Mouse (Mus musculus): ENCODE results near the gene Ncor2.

Gene Ncor2

GRCm38 (mm10) chr5:125133651-125134050, 45.4 kb downstream of the Ncor2 start:
- ATAC-seq (ENCODE audit: insufficient number of reproducible peaks, low FRiP score, low TSS enrichment): no peak

GRCm38 (mm10) chr5:125132566-125133260, 46.3 kb downstream of the Ncor2 start:
- ATAC-seq (ENCODE audit: insufficient number of reproducible peaks, low FRiP score, low TSS enrichment): no peak

GRCm38 (mm10) chr5:125132069-125132468, 47.0 kb downstream of the Ncor2 start:
- no peak for ATAC-seq (ENCODE audit: insufficient number of reproducible peaks, low FRiP score, low TSS enrichment)

- ATAC-seq (ENCODE audit: insufficient number of reproducible peaks, low FRiP score, low TSS enrichment): no peak
Measured at GRCm38 (mm10) chr5:125130406-125130805, 48.6 kb downstream of the Ncor2 start.

- ATAC-seq (ENCODE audit: insufficient number of reproducible peaks, low FRiP score, low TSS enrichment): peak; percentile 75; the same call in 1 of the 2 replicates
Measured at GRCm38 (mm10) chr5:125128939-125129385, 50.1 kb downstream of the Ncor2 start.

- no peak for ATAC-seq (ENCODE audit: insufficient number of reproducible peaks, low FRiP score, low TSS enrichment)
Measured at GRCm38 (mm10) chr5:125127920-125128319, 51.1 kb downstream of the Ncor2 start.

- ATAC-seq (ENCODE audit: insufficient number of reproducible peaks, low FRiP score, low TSS enrichment): no peak
Measured at GRCm38 (mm10) chr5:125127426-125127825, 51.6 kb downstream of the Ncor2 start.

GRCm38 (mm10) chr5:125125966-125126464, 53.0 kb downstream of the Ncor2 start:
- ATAC-seq (ENCODE audit: insufficient number of reproducible peaks, low FRiP score, low TSS enrichment): no peak

GRCm38 (mm10) chr5:125125219-125125618, 53.8 kb downstream of the Ncor2 start:
- no peak for ATAC-seq (ENCODE audit: insufficient number of reproducible peaks, low FRiP score, low TSS enrichment)

- ATAC-seq (ENCODE audit: insufficient number of reproducible peaks, low FRiP score, low TSS enrichment): no peak
Measured at GRCm38 (mm10) chr5:125124002-125124401, 55.0 kb downstream of the Ncor2 start.

- no peak for ATAC-seq (ENCODE audit: insufficient number of reproducible peaks, low FRiP score, low TSS enrichment)
Measured at GRCm38 (mm10) chr5:125123206-125123605, 55.8 kb downstream of the Ncor2 start.

GRCm38 (mm10) chr5:125122546-125122945, 56.5 kb downstream of the Ncor2 start:
- ATAC-seq (ENCODE audit: insufficient number of reproducible peaks, low FRiP score, low TSS enrichment): no peak

GRCm38 (mm10) chr5:125122049-125122448, 57.0 kb downstream of the Ncor2 start:
- no peak for ATAC-seq (ENCODE audit: insufficient number of reproducible peaks, low FRiP score, low TSS enrichment)

- no peak for ATAC-seq (ENCODE audit: insufficient number of reproducible peaks, low FRiP score, low TSS enrichment)
Measured at GRCm38 (mm10) chr5:125120517-125121303, 58.3 kb downstream of the Ncor2 start.

- peak; percentile 2; the same call in 1 of the 2 replicates for ATAC-seq (ENCODE audit: insufficient number of reproducible peaks, low FRiP score, low TSS enrichment)
Measured at GRCm38 (mm10) chr5:125117238-125117637, 61.8 kb downstream of the Ncor2 start.

- no peak for ATAC-seq (ENCODE audit: insufficient number of reproducible peaks, low FRiP score, low TSS enrichment)
Measured at GRCm38 (mm10) chr5:125113029-125113428, 66.0 kb downstream of the Ncor2 start.

- no peak for ATAC-seq (ENCODE audit: insufficient number of reproducible peaks, low FRiP score, low TSS enrichment)
Measured at GRCm38 (mm10) chr5:125112588-125112987, 66.4 kb downstream of the Ncor2 start.

- no peak for ATAC-seq (ENCODE audit: insufficient number of reproducible peaks, low FRiP score, low TSS enrichment)
Measured at GRCm38 (mm10) chr5:125111137-125111536, 67.9 kb downstream of the Ncor2 start.

- ATAC-seq (ENCODE audit: insufficient number of reproducible peaks, low FRiP score, low TSS enrichment): no peak
Measured at GRCm38 (mm10) chr5:125110722-125111121, 68.3 kb downstream of the Ncor2 start.

- ATAC-seq (ENCODE audit: insufficient number of reproducible peaks, low FRiP score, low TSS enrichment): no peak
Measured at GRCm38 (mm10) chr5:125110196-125110595, 68.8 kb downstream of the Ncor2 start.

GRCm38 (mm10) chr5:125107011-125107651, 71.9 kb downstream of the Ncor2 start:
- no peak for ATAC-seq (ENCODE audit: insufficient number of reproducible peaks, low FRiP score, low TSS enrichment)

Data from cerebellum, adult (tissue).